Mouse (Mus musculus) layer of hippocampus, adult 2 months (tissue): Measurements from ENCODE around the gene Pbld2. TPM values are rescaled to one million over a fixed set of nuclear protein-coding genes. Genes with fewer than 3 reads are reported as not detected.
A peak's percentile ranks its signal among the peaks of the same experiment; 100 is the strongest.
"Not testable (repeated sequence)": the region's sequence is repeated elsewhere in the genome, so short reads cannot be mapped to it uniquely, and the experiment has no call there.

Experiments
- DNase-seq, 2 experiments: peaks; one replicate each; pipeline ENCODE4 v3.0.0; 2022; ENCODE audit warnings: low spot score in 2 of 2
- H3K27ac ChIP-seq: fragments of 200-600 bp; 2 replicates; pipeline ENCODE4 v1.8.1; 2022
- H3K4me3 ChIP-seq: fragments of 200-600 bp; 2 replicates; pipeline ENCODE4 v1.8.1; 2022; ENCODE audit warnings: mild to moderate bottlenecking
- CTCF ChIP-seq: fragments of 200-600 bp; conservative IDR thresholded peaks from 2 replicates; pipeline ENCODE4 v1.8.1; 2022; ENCODE audit warnings: antibody characterized with exemption, mild to moderate bottlenecking, moderate library complexity
- total RNA-seq, 2 experiments: library from RNA; stranded (reverse); gene quantifications; 2 replicates each; pipeline ENCODE4 v1.2.3; 2021

The Pbld2 gene
- total RNA-seq, 2 experiments from 2014 or later = 1.6 to 2.2 TPM

- DNase-seq = no peak
- no peak overlapping the region for H3K27ac ChIP-seq
- no peak for TF ChIP-seq CTCF
Measured at GRCm38 (mm10) chr10:63028396-63028795, 4.3 kb downstream of the Pbld2 start.

GRCm38 (mm10) chr10:63032267-63032666 lies 8.2 kb downstream of the Pbld2 start:
- no peak for DNase-seq
- no peak overlapping the region for H3K4me3 ChIP-seq
- TF ChIP-seq CTCF = no peak

More at GRCm38 (mm10) chr10:63028396-63028795, 4.3 kb downstream of the Pbld2 start:
- no peak overlapping the region for H3K4me3 ChIP-seq

GRCm38 (mm10) chr10:63032956-63033355 lies 8.8 kb downstream of the Pbld2 start:
- TF ChIP-seq CTCF = no peak
- H3K27ac ChIP-seq = no peak overlapping the region
- DNase-seq = no peak
- H3K4me3 ChIP-seq = no peak overlapping the region

More at GRCm38 (mm10) chr10:63032267-63032666, 8.2 kb downstream of the Pbld2 start:
- H3K27ac ChIP-seq = no peak overlapping the region

- no peak for TF ChIP-seq CTCF
- H3K4me3 ChIP-seq = no peak overlapping the region
- H3K27ac ChIP-seq = no peak overlapping the region
- DNase-seq = no peak
Measured at GRCm38 (mm10) chr10:63038571-63039320, 14.6 kb downstream of the Pbld2 start.

- no peak for TF ChIP-seq CTCF
- H3K27ac ChIP-seq = no peak overlapping the region
- H3K4me3 ChIP-seq = no peak overlapping the region
- no peak for DNase-seq
Measured at GRCm38 (mm10) chr10:63039867-63040628, 15.9 kb downstream of the Pbld2 start.

GRCm38 (mm10) chr10:63043154-63043553 lies 19.0 kb downstream of the Pbld2 start:
- TF ChIP-seq CTCF = peak; percentile 72

GRCm38 (mm10) chr10:63047751-63048150 lies 23.6 kb downstream of the Pbld2 start:
- Histone ChIP-seq H3K4me3 (no peak overlapping the region), H3K27ac (no peak overlapping the region)
- DNase-seq = no peak
- no peak for TF ChIP-seq CTCF

More at GRCm38 (mm10) chr10:63043154-63043553, 19.0 kb downstream of the Pbld2 start:
- H3K4me3 ChIP-seq = no peak overlapping the region
- DNase-seq = no peak
- H3K27ac ChIP-seq = no peak overlapping the region

- H3K27ac ChIP-seq = no peak overlapping the region
- no peak overlapping the region for H3K4me3 ChIP-seq
- no peak for DNase-seq
- TF ChIP-seq CTCF = no peak
Measured at GRCm38 (mm10) chr10:63049106-63049505, 25.0 kb downstream of the Pbld2 start.

GRCm38 (mm10) chr10:63051267-63051666 lies 27.2 kb downstream of the Pbld2 start:
- TF ChIP-seq CTCF = no peak
- DNase-seq = no peak
- H3K4me3 ChIP-seq = no peak overlapping the region
- H3K27ac ChIP-seq = no peak overlapping the region

- Histone ChIP-seq H3K27ac (no peak overlapping the region), H3K4me3 (no peak overlapping the region)
- no peak for TF ChIP-seq CTCF
- no peak for DNase-seq
Measured at GRCm38 (mm10) chr10:63052011-63052410, 27.9 kb downstream of the Pbld2 start.

- H3K27ac ChIP-seq = no peak overlapping the region
- no peak for TF ChIP-seq CTCF
- no peak for DNase-seq
Measured at GRCm38 (mm10) chr10:63053007-63053406, 28.9 kb downstream of the Pbld2 start.

GRCm38 (mm10) chr10:63054071-63054470 lies 30.0 kb downstream of the Pbld2 start:
- not testable (repeated sequence) for DNase-seq, H3K27ac ChIP-seq, H3K4me3 ChIP-seq

More at GRCm38 (mm10) chr10:63053007-63053406, 28.9 kb downstream of the Pbld2 start:
- H3K4me3 ChIP-seq = no peak overlapping the region

GRCm38 (mm10) chr10:63054586-63054985 lies 30.5 kb downstream of the Pbld2 start:
- Histone ChIP-seq H3K27ac (no peak overlapping the region), H3K4me3 (no peak overlapping the region)
- TF ChIP-seq CTCF = peak; percentile 33
- no peak for DNase-seq
